Mouse (Mus musculus): ENCODE results near the gene Msi1. TPM values are rescaled to one million over a fixed set of nuclear protein-coding genes. Genes with fewer than 3 reads are reported as not detected.

Msi1 gene
- total RNA-seq, 1 experiment from 2014 or later: 15.8 TPM

- no peak for DNase-seq
These were observed 40.4 kb downstream of the Msi1 start for GRCm38 (mm10) chr5:115469791-115470190.

GRCm38 (mm10) chr5:115470766-115471531, 41.5 kb downstream of the Msi1 start:
- peak; percentile 67 for DNase-seq

- no peak for DNase-seq
These were observed 43.8 kb downstream of the Msi1 start for GRCm38 (mm10) chr5:115473191-115473590.

DNA sequence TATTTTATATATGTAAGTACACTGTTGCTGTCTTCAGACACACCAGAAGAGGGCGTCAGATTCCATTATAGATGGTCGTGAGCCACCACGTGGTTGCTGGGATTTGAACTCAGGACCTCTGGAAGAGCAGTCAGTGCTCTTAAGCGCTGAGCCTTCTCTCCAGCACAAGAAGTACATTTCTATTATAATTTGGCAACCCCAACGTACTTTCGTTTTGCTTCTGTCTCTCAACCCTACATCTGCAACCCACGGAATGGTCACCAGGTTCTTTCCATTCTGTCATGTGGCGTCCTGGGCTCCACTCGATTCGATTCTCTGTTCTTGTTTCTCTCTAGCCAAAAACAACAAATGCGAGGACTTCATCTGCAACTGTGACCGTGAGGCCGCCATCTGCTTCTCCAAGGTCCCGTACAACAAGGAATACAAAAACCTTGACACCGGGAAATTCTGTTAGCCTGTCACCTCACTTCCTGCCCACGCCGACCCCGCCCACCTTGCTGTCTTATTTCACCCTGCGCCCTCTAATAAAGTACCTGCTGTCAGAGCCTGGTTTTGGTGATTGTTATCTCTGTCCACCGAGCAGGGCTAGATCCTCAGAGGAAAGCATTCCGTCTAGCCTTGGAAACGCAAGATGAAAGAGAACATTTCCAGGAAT, 44.9 kb downstream of the Msi1 start:
- DNase-seq: peak; percentile 81

- DNase-seq: peak; percentile 76
These were observed 46.1 kb downstream of the Msi1 start for GRCm38 (mm10) chr5:115475337-115476106.

DNA sequence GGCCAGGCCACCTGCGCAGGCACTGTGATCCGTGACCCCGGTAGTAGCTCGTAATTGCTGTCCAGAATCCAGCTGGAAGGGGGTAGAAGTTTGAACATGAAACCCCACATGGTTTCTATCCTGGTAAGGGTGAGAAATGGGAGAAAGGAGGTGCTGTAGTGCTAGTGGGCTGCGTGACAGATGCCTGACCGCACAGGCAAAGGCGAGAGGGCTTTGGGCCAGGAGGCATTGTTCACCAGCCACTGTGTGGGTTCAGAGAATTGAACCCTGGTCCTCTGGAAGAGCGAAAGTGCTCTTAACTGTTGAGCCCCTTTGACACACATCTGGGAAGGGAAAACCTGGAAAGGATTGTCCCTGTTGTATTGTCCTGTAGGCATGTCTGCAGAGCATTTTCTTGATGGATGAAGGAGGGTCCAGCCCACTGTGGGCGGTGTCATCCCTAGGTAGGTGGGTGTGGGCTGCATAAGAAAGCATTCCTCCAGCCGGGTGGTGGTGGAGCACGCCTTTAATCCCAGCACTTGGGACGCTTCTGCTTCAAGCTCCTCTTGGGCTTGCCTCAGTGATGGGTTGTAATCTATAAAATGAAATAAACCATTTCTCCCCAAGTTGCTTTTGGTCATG, 46.8 kb downstream of the Msi1 start:
- DNase-seq: no peak

DNA sequence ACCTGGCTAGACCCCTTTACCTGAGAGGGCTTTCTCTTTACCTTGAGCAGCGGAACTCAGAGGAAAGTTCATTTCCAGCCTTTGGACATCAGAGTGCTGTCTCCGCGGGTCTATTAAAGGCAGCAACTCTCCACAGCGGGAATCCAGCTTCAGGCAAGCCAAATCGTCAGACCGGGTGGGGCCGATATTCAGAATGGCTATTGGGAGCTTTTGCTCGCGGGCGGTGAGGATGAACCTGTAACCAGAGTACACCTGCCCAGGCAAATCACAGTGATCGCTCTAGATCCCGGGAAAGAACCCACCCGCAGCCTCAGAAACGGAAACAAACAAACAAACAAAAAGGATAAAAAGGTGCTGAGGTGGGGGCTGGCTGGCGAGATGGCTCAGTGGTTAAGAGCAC, 50.2 kb downstream of the Msi1 start:
- DNase-seq: no peak

DNA sequence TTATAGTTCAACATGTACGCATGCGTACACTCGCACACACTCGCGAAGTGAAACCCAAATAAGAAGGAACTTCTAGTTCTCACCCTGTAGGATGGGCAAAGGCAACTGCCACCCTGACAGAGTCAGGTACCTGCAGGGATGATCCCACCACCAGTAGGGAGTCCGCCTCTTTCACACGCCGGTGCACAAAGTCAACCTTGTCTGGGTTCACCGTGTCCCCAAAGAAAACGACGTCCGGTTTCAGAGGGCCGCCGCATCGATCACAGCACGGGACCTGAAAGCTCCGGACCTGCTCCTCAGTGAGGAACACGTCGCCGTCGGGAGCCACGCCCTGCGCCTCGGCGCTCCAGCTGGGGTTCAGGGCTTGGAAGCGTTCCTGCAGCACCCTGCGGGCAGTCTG, 50.7 kb downstream of the Msi1 start:
- peak; percentile 40 for DNase-seq

- no peak for DNase-seq
These were observed 53.2 kb downstream of the Msi1 start for GRCm38 (mm10) chr5:115482390-115483265.

DNA sequence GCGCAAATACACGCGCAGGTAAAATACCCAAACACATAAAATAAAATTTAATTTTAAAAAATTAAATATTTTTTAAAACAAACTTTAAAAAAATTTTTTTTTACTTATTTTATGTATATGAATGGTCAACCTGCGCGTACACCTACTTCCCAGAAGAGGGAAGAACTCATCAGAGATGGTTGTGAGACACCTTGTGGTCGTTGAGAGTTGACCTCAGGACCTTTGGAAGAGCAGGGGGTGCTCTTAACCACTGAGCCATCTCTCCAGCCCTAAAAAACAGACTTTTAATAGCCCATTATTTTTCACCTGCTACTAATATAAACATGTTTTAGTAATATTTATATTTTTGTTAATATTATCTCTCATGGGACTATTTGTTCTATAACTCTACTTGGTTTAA, 54.0 kb downstream of the Msi1 start:
- no peak for DNase-seq

DNA sequence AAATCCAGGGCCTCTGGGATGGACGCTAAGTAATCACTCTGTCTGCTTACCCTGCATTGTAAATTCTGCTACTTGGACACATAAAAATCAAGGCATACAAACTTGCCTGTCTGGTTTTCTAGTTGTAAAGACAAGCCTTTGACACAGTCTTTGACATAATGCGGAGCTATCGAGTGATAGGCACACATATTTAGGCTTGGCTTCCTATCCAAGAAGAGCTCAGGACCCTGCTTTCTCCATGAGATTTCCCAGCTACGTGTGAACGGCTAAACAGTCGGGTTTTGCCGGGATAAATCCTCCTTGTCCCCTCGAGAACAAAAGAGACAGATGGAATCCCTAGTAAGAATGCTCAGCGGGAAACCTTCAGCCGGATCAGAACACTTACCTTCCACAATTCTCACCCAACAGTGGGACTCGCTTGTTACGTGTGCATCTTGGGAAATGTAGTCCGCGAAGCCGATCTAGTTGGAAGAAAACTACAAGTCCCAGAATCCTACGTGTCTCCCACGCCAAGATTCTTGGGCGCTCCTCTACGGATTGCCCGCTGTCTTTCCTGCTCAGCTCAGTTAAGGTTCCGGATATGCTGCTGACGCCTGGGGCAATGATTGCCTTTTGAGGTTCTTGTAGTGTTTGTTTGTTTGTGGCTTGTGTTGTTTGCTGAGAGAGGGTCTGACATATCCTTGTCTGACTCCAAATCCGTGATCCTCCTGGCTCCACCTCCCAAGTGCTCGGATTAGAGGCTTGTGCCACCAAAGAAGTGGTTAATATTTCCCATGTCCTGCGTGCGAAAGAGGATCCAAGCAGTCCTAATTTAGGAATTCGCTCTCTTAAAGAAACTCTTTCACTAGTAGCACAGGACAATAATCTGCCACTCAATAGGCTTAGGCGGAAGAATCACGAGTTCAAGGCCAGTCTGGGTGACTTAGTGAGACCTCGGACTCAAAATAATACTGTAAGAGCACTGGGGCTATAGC, 54.8 kb downstream of the Msi1 start, which contains the start of gene Sirt4:
Gene Sirt4 (minus strand): TSS at position 779 of the 974 bp plus-strand sequence.
- peak; percentile 84 for DNase-seq

- no peak for DNase-seq
These were observed 55.6 kb downstream of the Msi1 start for GRCm38 (mm10) chr5:115484996-115485395.

- DNase-seq: no peak
These were observed 56.2 kb downstream of the Msi1 start for GRCm38 (mm10) chr5:115485489-115486205.

DNA sequence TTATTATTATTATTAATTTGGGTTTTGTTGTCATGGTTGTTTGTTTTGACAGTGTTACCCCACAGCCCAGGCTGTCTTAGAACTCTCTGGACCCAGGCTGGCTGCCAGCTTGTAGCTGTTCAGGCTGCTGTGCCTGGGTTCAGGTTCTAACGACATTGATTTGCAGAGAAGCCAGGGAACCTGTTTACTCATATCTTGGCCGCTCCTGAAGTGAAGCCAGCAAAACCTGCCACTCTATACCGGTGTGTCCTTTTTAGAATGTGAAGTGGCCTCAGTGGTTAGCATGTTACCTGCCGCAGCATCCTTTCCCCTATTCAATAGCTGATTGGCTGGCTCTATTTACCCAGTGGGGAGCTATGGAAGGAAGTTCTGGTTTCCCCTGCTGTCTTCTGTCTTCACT, 57.3 kb downstream of the Msi1 start:
- DNase-seq: no peak

DNA sequence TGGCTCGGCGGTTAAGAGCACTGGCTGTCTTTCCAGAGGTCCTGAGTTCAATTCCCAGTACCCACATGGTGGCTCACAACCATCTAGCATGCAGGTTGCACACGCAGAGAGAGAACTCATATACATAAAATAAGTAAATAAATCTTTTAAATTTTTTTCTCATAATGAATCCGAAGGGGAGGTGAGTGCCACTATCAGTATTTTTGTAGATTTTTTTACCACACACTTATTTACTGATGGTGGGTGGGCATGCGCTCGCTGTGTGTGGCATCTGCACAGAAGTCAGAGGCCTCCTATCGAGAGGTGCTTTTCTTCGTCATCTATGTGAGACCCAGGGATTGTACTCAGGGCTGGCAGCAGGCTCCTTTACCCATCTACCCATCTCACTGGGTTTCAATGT, 58.0 kb downstream of the Msi1 start:
- DNase-seq: no peak

GRCm38 (mm10) chr5:115487942-115488580, 58.7 kb downstream of the Msi1 start:
- DNase-seq: no peak

DNA sequence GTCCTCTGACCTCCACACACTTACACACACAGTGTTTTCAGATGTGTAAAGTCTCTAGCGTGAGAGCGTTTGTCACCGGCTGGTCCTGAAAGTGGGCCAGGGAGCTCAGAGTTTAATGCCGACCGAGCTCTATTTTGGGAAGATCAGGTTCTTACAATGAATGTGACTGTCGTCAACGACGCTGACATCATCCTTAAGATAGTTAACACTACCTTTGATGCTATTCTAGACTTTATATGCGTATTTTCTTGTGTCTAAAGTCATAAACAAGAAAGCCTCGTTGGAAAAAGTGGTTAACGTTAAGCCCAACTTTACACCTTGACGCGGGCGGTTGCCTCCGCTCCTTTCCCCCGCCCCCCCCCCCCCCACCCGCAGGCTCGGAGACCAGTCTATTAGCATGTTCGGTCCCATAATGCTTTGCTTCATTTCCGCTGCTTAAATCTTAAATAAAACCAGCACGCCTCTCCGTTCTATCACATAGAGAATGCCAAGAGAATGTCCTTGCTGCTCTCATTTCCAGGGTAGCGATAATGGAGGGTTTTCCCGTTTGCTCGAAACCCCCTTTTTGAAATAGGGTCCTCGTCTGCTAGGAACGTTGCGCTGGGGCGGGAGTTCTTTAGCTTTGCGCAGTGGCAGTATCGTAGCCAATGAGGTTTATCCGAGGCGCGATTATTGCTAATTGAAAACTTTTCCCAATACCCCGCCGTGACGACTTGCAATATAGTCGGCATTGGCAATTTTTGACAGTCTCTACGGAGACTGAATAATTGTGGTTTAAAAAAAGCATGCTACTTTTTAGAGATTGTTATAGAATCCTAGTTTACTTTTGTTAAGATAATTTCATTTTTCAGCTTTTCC, 59.7 kb downstream of the Msi1 start:
- DNase-seq: peak; percentile 82
